Mouse (Mus musculus) lung, postnatal 14 days (tissue): ENCODE data around the gene Dcaf4.

Experiments
- DNase-seq: peaks from one replicate; pipeline ENCODE4 v3.0.0; 2021

The Dcaf4 gene

GRCm38 (mm10) chr12:83553816-83554215 is 33.5 kb downstream of the Dcaf4 start:
- DNase-seq: no peak

GRCm38 (mm10) chr12:83555605-83556004 is 35.3 kb downstream of the Dcaf4 start:
- no peak for DNase-seq

GRCm38 (mm10) chr12:83558496-83558895 is 38.2 kb downstream of the Dcaf4 start:
- no peak for DNase-seq

GRCm38 (mm10) chr12:83560189-83560588 is 39.9 kb downstream of the Dcaf4 start:
- DNase-seq: no peak

- no peak for DNase-seq
These were observed 42.3 kb downstream of the Dcaf4 start for GRCm38 (mm10) chr12:83562589-83562988.

GRCm38 (mm10) chr12:83569866-83570265 is 49.6 kb downstream of the Dcaf4 start:
- no peak for DNase-seq

- no peak for DNase-seq
These were observed 52.5 kb downstream of the Dcaf4 start for GRCm38 (mm10) chr12:83572717-83573116.

GRCm38 (mm10) chr12:83577445-83577844 is 57.2 kb downstream of the Dcaf4 start:
- DNase-seq: no peak

- no peak for DNase-seq
These were observed 58.1 kb downstream of the Dcaf4 start for GRCm38 (mm10) chr12:83578356-83578755.

GRCm38 (mm10) chr12:83578896-83579569 is 58.8 kb downstream of the Dcaf4 start:
- DNase-seq: no peak

- no peak for DNase-seq
These were observed 60.0 kb downstream of the Dcaf4 start for GRCm38 (mm10) chr12:83580283-83580682.

GRCm38 (mm10) chr12:83582106-83582505 is 61.8 kb downstream of the Dcaf4 start:
- DNase-seq: no peak

- DNase-seq: no peak
These were observed 62.5 kb downstream of the Dcaf4 start for GRCm38 (mm10) chr12:83582747-83583146.

- DNase-seq: no peak
These were observed 66.4 kb downstream of the Dcaf4 start for GRCm38 (mm10) chr12:83586628-83587027.
